Mouse (Mus musculus): Measurements from ENCODE around the gene Npas4.

DNA sequence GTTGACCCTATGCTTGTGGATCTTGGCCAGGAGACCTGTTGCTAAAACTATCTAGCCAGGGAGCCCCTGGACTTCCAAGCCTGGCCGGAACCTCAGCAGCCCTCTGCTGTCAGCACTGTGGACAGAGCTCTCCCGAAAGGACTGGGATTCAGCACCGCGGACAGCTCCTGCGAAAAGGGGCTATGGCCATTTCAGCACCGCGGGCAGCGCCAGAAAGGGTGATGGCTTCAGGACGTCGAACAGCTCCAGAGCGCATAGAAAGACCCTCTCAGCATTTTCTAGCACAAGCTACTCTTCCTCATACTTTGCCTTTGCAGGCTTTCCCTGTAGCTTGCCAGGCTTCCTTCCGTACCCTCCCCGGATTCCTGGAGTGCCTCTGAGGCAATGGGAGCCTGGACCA is 1.1 kb downstream of the Npas4 start:
- TF ChIP-seq CTCF (IDR thresholded peaks at IDR 0.05; ENCODE audit: insufficient read depth, low read length): peak; percentile 26; the same call in 1 of the 2 replicates
- no peak for TF ChIP-seq POLR2A (IDR thresholded peaks at IDR 0.05; ENCODE audit: borderline replicate concordance, extremely low read depth, low read depth, low read length)

Data from lung, adult 2 months (tissue).